ENCODE assay signal across 27 mouse cellular contexts in genomic region chr5:44041056-44041455, GRCm38 (mm10). TPM values are rescaled to one million over a fixed set of nuclear protein-coding genes. Genes with fewer than 3 reads are reported as not detected.
"Had no signal": no experiment of that assay in that cellular context is flagged by ENCODE, and none has a peak within 500 bp of the region (broad histone marks: within the 10 kb centered on the region; RNA-seq: fewer than 3 reads in every experiment).

No protein-coding gene starts in this region.

- H3K27ac ChIP-seq: gastrocnemius, adult 2 months; heart, adult 2 months; heart, embryonic 13.5 days; heart, embryonic 15.5 days; hindbrain, embryonic 10.5 days; hindbrain, embryonic 12.5 days; hindbrain, embryonic 14.5 days; intestine, embryonic 15.5 days; layer of hippocampus, adult 2 months; left cerebral cortex, adult 2 months; limb, embryonic 10.5 days; limb, embryonic 12.5 days; liver, embryonic 13.5 days had no signal

- H3K9ac ChIP-seq: heart, embryonic 13.5 days; heart, embryonic 15.5 days; hindbrain, embryonic 12.5 days; hindbrain, embryonic 14.5 days; intestine, embryonic 15.5 days; limb, embryonic 12.5 days; liver, embryonic 13.5 days had no signal

- H3K4me1 ChIP-seq: heart, embryonic 13.5 days; heart, embryonic 15.5 days; hindbrain, embryonic 10.5 days; hindbrain, embryonic 12.5 days; intestine, embryonic 15.5 days; limb, embryonic 10.5 days; limb, embryonic 12.5 days; liver, embryonic 13.5 days had no signal

- H3K36me3 ChIP-seq: heart, embryonic 15.5 days; intestine, embryonic 15.5 days; liver, embryonic 13.5 days had no signal

- H3K9me3 ChIP-seq: heart, embryonic 13.5 days; heart, embryonic 15.5 days; hindbrain, embryonic 10.5 days; hindbrain, embryonic 12.5 days; intestine, embryonic 15.5 days; limb, embryonic 10.5 days; limb, embryonic 12.5 days; liver, embryonic 13.5 days had no signal

- DNase-seq: gastrocnemius, adult 2 months; gastrocnemius, postnatal 10 days; gastrocnemius, postnatal 25 days; heart, adult 2 months; heart, postnatal 14 days; heart, postnatal 4 days; kidney, adult 2 months; kidney, postnatal 25 days; kidney, postnatal 4 days; liver; liver, embryonic 13.5 days had no signal

- H3K4me3 ChIP-seq: gastrocnemius, adult 2 months; heart, adult 2 months; heart, embryonic 13.5 days; heart, embryonic 15.5 days; hindbrain, embryonic 10.5 days; hindbrain, embryonic 12.5 days; intestine, embryonic 15.5 days; layer of hippocampus, adult 2 months; left cerebral cortex, adult 2 months; limb, embryonic 10.5 days; limb, embryonic 12.5 days; liver, embryonic 13.5 days had no signal

- ATAC-seq: forebrain, embryonic 16.5 days; hindbrain, embryonic 16.5 days; inflammation-experienced regulatory T-cells, adult 6 months; intestine, embryonic 15.5 days; intestine, postnatal 0 days had no signal

- H3K4me2 ChIP-seq: heart, embryonic 11.5 days; heart, embryonic 13.5 days; heart, embryonic 15.5 days; hindbrain, embryonic 12.5 days; hindbrain, embryonic 14.5 days; intestine, embryonic 15.5 days; limb, embryonic 12.5 days; liver, embryonic 11.5 days; liver, embryonic 13.5 days had no signal

- H3K27me3 ChIP-seq: heart, embryonic 13.5 days; heart, embryonic 15.5 days; hindbrain, embryonic 12.5 days; intestine, embryonic 15.5 days; limb, embryonic 12.5 days; liver, embryonic 13.5 days had no signal

RNA-seq across cellular contexts. Expression of gene Fgfbp1, which starts 59.5 kb away (rescaled TPM):
- polyA plus RNA-seq: heart, embryonic 11.5 days; inflammation-experienced regulatory T-cells, adult 6 months; liver, embryonic 11.5 days had no signal
